Mouse (Mus musculus): Measurements from ENCODE around the gene Arntl. TPM values are rescaled to one million over a fixed set of nuclear protein-coding genes. Genes with fewer than 3 reads are reported as not detected.

Arntl gene
- polyA plus RNA-seq, 1 experiment from 2014 or later: 9.2 TPM

GRCm38 (mm10) chr7:113263990-113264389, 56.7 kb downstream of the Arntl start:
- Histone ChIP-seq H3K36me3 (ENCODE audit: control insufficient read depth, insufficient read depth, low read length) (no peaks in the 10 kb centered on the region), H3K9me3 (ENCODE audit: control insufficient read depth, low read length) (no peaks in the 10 kb centered on the region), H3K27me3 (ENCODE audit: control insufficient read depth, insufficient read depth, low read length) (no peaks in the 10 kb centered on the region), H3K9ac (ENCODE audit: low read length) (no peak overlapping the region), H3K27ac (ENCODE audit: low read depth, low read length) (no peak overlapping the region), H3K4me1 (replicated peaks; ENCODE audit: control insufficient read depth, insufficient read depth, low read length) (peaks cover 8% of the 10 kb centered on the region), H3K4me2 (ENCODE audit: low read depth, low read length, severe bottlenecking) (no peak overlapping the region), H3K4me3 (ENCODE audit: low read depth, low read length) (no peak overlapping the region)
- no peak for DNase-seq (ENCODE audit: low spot score)
- no peak for ATAC-seq (replicated peaks; ENCODE audit: low FRiP score)
- WGBS: 84% methylated on average over 1 of the region's 1 CpGs

- 81% methylated on average over 9 of the region's 9 CpGs for WGBS
- no peaks in the 10 kb centered on the region for H3K9me3 ChIP-seq (ENCODE audit: control insufficient read depth, low read length)
- H3K4me1 ChIP-seq (replicated peaks; ENCODE audit: control insufficient read depth, insufficient read depth, low read length): no peaks in the 10 kb centered on the region
- H3K27me3 ChIP-seq (ENCODE audit: control insufficient read depth, insufficient read depth, low read length): no peaks in the 10 kb centered on the region
- peak; percentile 69 for DNase-seq (ENCODE audit: low spot score)
- H3K4me2 ChIP-seq (ENCODE audit: low read depth, low read length, severe bottlenecking): no peak overlapping the region
- H3K27ac ChIP-seq (ENCODE audit: low read depth, low read length): 0 out of 2 replicates have a peak overlapping the region, but pooled peaks have one; percentile 3
- H3K36me3 ChIP-seq (ENCODE audit: control insufficient read depth, insufficient read depth, low read length): no peaks in the 10 kb centered on the region
- no peak for ATAC-seq (replicated peaks; ENCODE audit: low FRiP score)
- no peak overlapping the region for H3K9ac ChIP-seq (ENCODE audit: low read length)
- H3K4me3 ChIP-seq (ENCODE audit: low read depth, low read length): no peak overlapping the region
These were observed 61.0 kb downstream of the Arntl start for GRCm38 (mm10) chr7:113268287-113268686.

- ATAC-seq (replicated peaks; ENCODE audit: low FRiP score) (no peak), DNase-seq (ENCODE audit: low spot score) (no peak)
- no peak overlapping the region for H3K9ac ChIP-seq (ENCODE audit: low read length)
These were observed 61.8 kb downstream of the Arntl start for GRCm38 (mm10) chr7:113269081-113269480.

GRCm38 (mm10) chr7:113269921-113270320, 62.7 kb downstream of the Arntl start:
- Histone ChIP-seq H3K9ac (ENCODE audit: low read length) (no peak overlapping the region), H3K4me1 (replicated peaks; ENCODE audit: control insufficient read depth, insufficient read depth, low read length) (no peaks in the 10 kb centered on the region), H3K9me3 (ENCODE audit: control insufficient read depth, low read length) (no peaks in the 10 kb centered on the region), H3K4me3 (ENCODE audit: low read depth, low read length) (no peak overlapping the region), H3K27me3 (ENCODE audit: control insufficient read depth, insufficient read depth, low read length) (no peaks in the 10 kb centered on the region), H3K27ac (ENCODE audit: low read depth, low read length) (no peak overlapping the region), H3K36me3 (ENCODE audit: control insufficient read depth, insufficient read depth, low read length) (no peaks in the 10 kb centered on the region), H3K4me2 (ENCODE audit: low read depth, low read length, severe bottlenecking) (no peak overlapping the region)
- no peak for DNase-seq (ENCODE audit: low spot score)
- WGBS: 65% methylated on average over 3 of the region's 3 CpGs
- no peak for ATAC-seq (replicated peaks; ENCODE audit: low FRiP score)

More at GRCm38 (mm10) chr7:113269081-113269480, 61.8 kb downstream of the Arntl start:
- no peaks in the 10 kb centered on the region for H3K4me1 ChIP-seq (replicated peaks; ENCODE audit: control insufficient read depth, insufficient read depth, low read length)
- H3K4me2 ChIP-seq (ENCODE audit: low read depth, low read length, severe bottlenecking): no peak overlapping the region
- H3K9me3 ChIP-seq (ENCODE audit: control insufficient read depth, low read length): no peaks in the 10 kb centered on the region
- H3K4me3 ChIP-seq (ENCODE audit: low read depth, low read length): no peak overlapping the region
- no peaks in the 10 kb centered on the region for H3K36me3 ChIP-seq (ENCODE audit: control insufficient read depth, insufficient read depth, low read length)
- H3K27ac ChIP-seq (ENCODE audit: low read depth, low read length): no peak overlapping the region
- H3K27me3 ChIP-seq (ENCODE audit: control insufficient read depth, insufficient read depth, low read length): no peaks in the 10 kb centered on the region

- WGBS: 86% methylated on average over 10 of the region's 10 CpGs
- Histone ChIP-seq H3K4me1 (replicated peaks; ENCODE audit: control insufficient read depth, insufficient read depth, low read length) (no peaks in the 10 kb centered on the region), H3K36me3 (ENCODE audit: control insufficient read depth, insufficient read depth, low read length) (no peaks in the 10 kb centered on the region), H3K4me3 (ENCODE audit: low read depth, low read length) (no peak overlapping the region), H3K27ac (ENCODE audit: low read depth, low read length) (no peak overlapping the region), H3K4me2 (ENCODE audit: low read depth, low read length, severe bottlenecking) (no peak overlapping the region), H3K27me3 (ENCODE audit: control insufficient read depth, insufficient read depth, low read length) (no peaks in the 10 kb centered on the region), H3K9ac (ENCODE audit: low read length) (no peak overlapping the region), H3K9me3 (ENCODE audit: control insufficient read depth, low read length) (no peaks in the 10 kb centered on the region)
- ATAC-seq (replicated peaks; ENCODE audit: low FRiP score) (no peak), DNase-seq (ENCODE audit: low spot score) (no peak)
These were observed 63.3 kb downstream of the Arntl start for GRCm38 (mm10) chr7:113270551-113270950.

- Histone ChIP-seq H3K36me3 (ENCODE audit: control insufficient read depth, insufficient read depth, low read length) (no peaks in the 10 kb centered on the region), H3K4me2 (ENCODE audit: low read depth, low read length, severe bottlenecking) (no peak overlapping the region), H3K4me3 (ENCODE audit: low read depth, low read length) (no peak overlapping the region), H3K4me1 (replicated peaks; ENCODE audit: control insufficient read depth, insufficient read depth, low read length) (no peaks in the 10 kb centered on the region), H3K27ac (ENCODE audit: low read depth, low read length) (no peak overlapping the region), H3K9ac (ENCODE audit: low read length) (no peak overlapping the region), H3K9me3 (ENCODE audit: control insufficient read depth, low read length) (no peaks in the 10 kb centered on the region), H3K27me3 (ENCODE audit: control insufficient read depth, insufficient read depth, low read length) (no peaks in the 10 kb centered on the region)
- ATAC-seq (replicated peaks; ENCODE audit: low FRiP score): no peak
- WGBS: 75% methylated on average over 2 of the region's 2 CpGs
- DNase-seq (ENCODE audit: low spot score): no peak
These were observed 63.7 kb downstream of the Arntl start for GRCm38 (mm10) chr7:113270991-113271390.

- H3K4me3 ChIP-seq (ENCODE audit: low read depth, low read length): no peak overlapping the region
- ATAC-seq (replicated peaks; ENCODE audit: low FRiP score): no peak
- H3K27ac ChIP-seq (ENCODE audit: low read depth, low read length): no peak overlapping the region
- H3K9me3 ChIP-seq (ENCODE audit: control insufficient read depth, low read length): no peaks in the 10 kb centered on the region
- 83% methylated on average over 5 of the region's 6 CpGs for WGBS
- DNase-seq (ENCODE audit: low spot score): no peak
- no peak overlapping the region for H3K9ac ChIP-seq (ENCODE audit: low read length)
- H3K4me1 ChIP-seq (replicated peaks; ENCODE audit: control insufficient read depth, insufficient read depth, low read length): no peaks in the 10 kb centered on the region
- H3K27me3 ChIP-seq (ENCODE audit: control insufficient read depth, insufficient read depth, low read length): no peaks in the 10 kb centered on the region
- no peak overlapping the region for H3K4me2 ChIP-seq (ENCODE audit: low read depth, low read length, severe bottlenecking)
- no peaks in the 10 kb centered on the region for H3K36me3 ChIP-seq (ENCODE audit: control insufficient read depth, insufficient read depth, low read length)
These were observed 65.2 kb downstream of the Arntl start for GRCm38 (mm10) chr7:113272338-113272997.

GRCm38 (mm10) chr7:113277245-113277644, 70.0 kb downstream of the Arntl start:
- Histone ChIP-seq H3K4me3 (ENCODE audit: low read depth, low read length) (no peak overlapping the region), H3K27me3 (ENCODE audit: control insufficient read depth, insufficient read depth, low read length) (no peaks in the 10 kb centered on the region), H3K9me3 (ENCODE audit: control insufficient read depth, low read length) (no peaks in the 10 kb centered on the region), H3K27ac (ENCODE audit: low read depth, low read length) (no peak overlapping the region), H3K36me3 (ENCODE audit: control insufficient read depth, insufficient read depth, low read length) (no peaks in the 10 kb centered on the region), H3K9ac (ENCODE audit: low read length) (no peak overlapping the region), H3K4me1 (replicated peaks; ENCODE audit: control insufficient read depth, insufficient read depth, low read length) (no peaks in the 10 kb centered on the region), H3K4me2 (ENCODE audit: low read depth, low read length, severe bottlenecking) (no peak overlapping the region)
- ATAC-seq (replicated peaks; ENCODE audit: low FRiP score) (no peak), DNase-seq (ENCODE audit: low spot score) (no peak)
- 76% methylated on average over 2 of the region's 2 CpGs for WGBS

GRCm38 (mm10) chr7:113278493-113278892, 71.2 kb downstream of the Arntl start:
- 94% methylated on average over 4 of the region's 4 CpGs for WGBS
- Histone ChIP-seq H3K4me2 (ENCODE audit: low read depth, low read length, severe bottlenecking) (no peak overlapping the region), H3K36me3 (ENCODE audit: control insufficient read depth, insufficient read depth, low read length) (no peaks in the 10 kb centered on the region), H3K9ac (ENCODE audit: low read length) (no peak overlapping the region), H3K27me3 (ENCODE audit: control insufficient read depth, insufficient read depth, low read length) (no peaks in the 10 kb centered on the region), H3K9me3 (ENCODE audit: control insufficient read depth, low read length) (no peaks in the 10 kb centered on the region), H3K4me3 (ENCODE audit: low read depth, low read length) (no peak overlapping the region), H3K27ac (ENCODE audit: low read depth, low read length) (no peak overlapping the region), H3K4me1 (replicated peaks; ENCODE audit: control insufficient read depth, insufficient read depth, low read length) (no peaks in the 10 kb centered on the region)
- no peak for ATAC-seq (replicated peaks; ENCODE audit: low FRiP score)
- DNase-seq (ENCODE audit: low spot score): no peak

Data from forebrain, embryonic 11.5 days (tissue).